Mouse (Mus musculus) midbrain, embryonic 14.5 days (tissue): ENCODE measurements at regions not wholly inside any gene's neighbourhood (a gene's known extent, or its start where the extent isn't known, plus 50 kb on each side); places are given as distances from the start of the nearest gene placed in this dataset.
A peak's percentile ranks its signal among the peaks of the same experiment; 100 is the strongest.

ENCODE experiments used
- ATAC-seq: fragments of 200-750 bp; cut with Nextera tagmentation; 2 replicates; pipeline ENCODE4 v1.8.0; 2017; ENCODE audit warnings: moderate number of reproducible peaks, moderate library complexity; ENCODE audit not compliant: low FRiP score, low TSS enrichment
- DNase-seq: peaks from one replicate; pipeline ENCODE4 v3.0.0-alpha.2; 2015
- H3K27ac ChIP-seq: fragments of 300-500 bp; sonication (generic); replicated peaks from 2 replicates; pipeline ENCODE4 v1.5.1; 2014; ENCODE audit warnings: mild to moderate bottlenecking, low read depth, low read length, moderate library complexity
- H3K27me3 ChIP-seq: fragments of 300-500 bp; sonication (generic); 2 replicates; pipeline ENCODE4 v1.6.1; 2014; ENCODE audit warnings: low read length, control low read depth, mixed read lengths; ENCODE audit not compliant: control insufficient read depth, insufficient read depth
- H3K36me3 ChIP-seq: fragments of 300-500 bp; sonication (generic); 2 replicates; pipeline ENCODE4 v1.6.1; 2014; ENCODE audit warnings: low read length, control low read depth; ENCODE audit not compliant: control insufficient read depth, insufficient read depth
- H3K4me1 ChIP-seq: fragments of 300-500 bp; sonication (generic); 2 replicates; pipeline ENCODE4 v1.6.1; 2014; ENCODE audit warnings: mild to moderate bottlenecking, antibody characterized with exemption, low read length, control low read depth; ENCODE audit not compliant: control insufficient read depth, insufficient read depth
- H3K4me2 ChIP-seq: fragments of 300-500 bp; sonication (generic); 2 replicates; pipeline ENCODE4 v1.6.1; 2014; ENCODE audit warnings: mild to moderate bottlenecking, low read length, moderate library complexity
- H3K4me3 ChIP-seq: fragments of 300-500 bp; sonication (generic); replicated peaks from 2 replicates; pipeline ENCODE4 v1.5.1; 2014; ENCODE audit warnings: low read depth, low read length
- H3K9ac ChIP-seq: fragments of 300-500 bp; sonication (generic); replicated peaks from 2 replicates; pipeline ENCODE4 v1.6.1; 2014; ENCODE audit warnings: mild to moderate bottlenecking, low read length, moderate library complexity
- H3K9me3 ChIP-seq: fragments of 300-500 bp; sonication (generic); 2 replicates; pipeline ENCODE4 v1.6.1; 2016; ENCODE audit warnings: low read length, control low read depth, mixed read lengths; ENCODE audit not compliant: control insufficient read depth
- WGBS: fragments of 180-500 bp; shearing (Covaris S2); extraction: QIAGEN DNeasy Blood & Tissue Kit; methylation state at CpG from one replicate; pipeline ENCODE4 v1.1.7; 2014; 5-methylcytosine and 5-hydroxymethylcytosine counted together

DNA sequence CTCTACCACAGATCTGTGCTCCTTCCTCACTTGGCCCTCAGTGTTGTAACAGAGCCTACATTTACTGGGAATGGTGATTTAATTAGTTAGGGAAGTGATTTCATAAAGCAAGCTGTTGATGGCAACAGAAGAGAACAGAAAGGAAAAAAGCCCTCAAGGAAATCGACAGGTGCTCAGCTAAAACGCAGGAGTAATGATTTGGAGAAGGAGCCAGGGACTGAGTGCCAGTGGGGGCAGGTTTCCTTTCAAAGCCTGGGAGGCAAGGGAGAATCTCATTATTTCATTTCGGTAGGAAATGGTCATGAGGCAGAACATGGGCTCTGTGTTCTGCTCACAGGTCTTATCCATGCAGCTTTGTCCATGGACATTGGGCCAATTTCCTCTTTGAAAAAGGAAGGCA lies 101.3 kb upstream of the Xcl1 start:
- Histone ChIP-seq H3K4me3 (no peak overlapping the region), H3K4me2 (no peak overlapping the region), H3K4me1 (no peaks in the 10 kb centered on the region; the same call in 1 of the 2 replicates), H3K9me3 (no peaks in the 10 kb centered on the region), H3K27ac (no peak overlapping the region), H3K9ac (no peak overlapping the region), H3K36me3 (no peaks in the 10 kb centered on the region), H3K27me3 (no peaks in the 10 kb centered on the region)
- WGBS = 74% methylated on average over 3 of the region's 3 CpGs
- no peak for DNase-seq
- no peak for ATAC-seq

DNA sequence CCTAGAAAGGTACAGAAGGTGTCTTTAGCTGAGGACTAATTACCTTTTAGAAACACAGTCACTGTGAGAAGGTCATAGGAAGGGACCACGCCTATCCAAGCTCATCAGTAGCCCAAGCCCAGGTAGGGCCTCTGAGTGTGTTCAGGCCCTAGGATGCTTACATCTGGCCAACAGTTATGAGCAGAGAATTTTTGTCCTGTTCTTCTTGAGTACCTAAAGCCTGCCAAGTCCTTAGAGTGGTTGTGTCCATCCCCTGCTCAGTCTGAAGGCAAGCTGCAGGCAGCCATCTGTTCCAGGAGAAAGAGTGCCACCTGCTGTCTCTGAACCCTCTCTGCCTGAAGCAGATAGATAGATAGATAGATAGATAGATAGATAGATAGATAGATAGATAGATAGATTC lies 100.3 kb upstream of the Xcl1 start:
- Histone ChIP-seq H3K9me3 (no peaks in the 10 kb centered on the region), H3K9ac (no peak overlapping the region), H3K4me1 (no peaks in the 10 kb centered on the region), H3K27me3 (no peaks in the 10 kb centered on the region), H3K4me3 (no peak overlapping the region), H3K27ac (no peak overlapping the region), H3K4me2 (no peak overlapping the region), H3K36me3 (no peaks in the 10 kb centered on the region)
- ATAC-seq (no peak; the same call in 1 of the 2 replicates), DNase-seq (peak; percentile 64)
- WGBS = 92% methylated on average over 1 of the region's 1 CpGs

DNA sequence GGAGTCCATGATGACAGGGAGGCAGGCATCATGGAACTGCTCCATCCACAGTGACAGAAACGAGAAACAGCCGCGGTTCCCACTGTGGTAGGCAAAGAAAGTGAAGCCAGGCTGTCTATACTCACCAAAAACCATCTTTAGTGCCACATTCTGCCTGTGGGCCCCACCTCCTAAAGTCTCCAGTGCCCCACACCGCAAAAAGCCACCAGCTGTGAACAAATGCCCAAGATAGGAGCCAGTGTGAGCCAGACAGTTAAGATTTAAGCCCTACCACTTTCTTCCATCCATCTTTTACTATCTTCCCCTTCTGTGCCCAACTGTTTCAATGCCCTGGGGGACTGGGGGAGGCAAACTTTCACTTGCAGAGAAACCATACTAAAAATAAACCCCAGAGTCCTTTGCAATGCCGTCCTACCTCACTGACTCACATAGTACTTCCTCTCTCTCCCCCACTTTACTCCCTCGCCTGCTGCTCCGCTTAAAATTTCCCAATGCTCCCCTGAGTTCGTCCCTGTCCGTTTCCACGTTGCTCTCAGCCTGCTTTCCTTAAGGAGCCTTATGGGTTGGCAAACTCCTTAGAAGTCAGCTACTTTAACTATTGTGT lies 85.7 kb upstream of the Xcl1 start:
- Histone ChIP-seq H3K4me1 (peaks cover 13% of the 10 kb centered on the region; the same call in 1 of the 2 replicates), H3K4me3 (no peak overlapping the region), H3K27me3 (no peaks in the 10 kb centered on the region), H3K4me2 (no peak overlapping the region), H3K9me3 (no peaks in the 10 kb centered on the region), H3K36me3 (no peaks in the 10 kb centered on the region), H3K27ac (no peak overlapping the region), H3K9ac (no peak overlapping the region)
- WGBS = 80% methylated on average over 10 of the region's 10 CpGs
- no peak for DNase-seq
- ATAC-seq = no peak

DNA sequence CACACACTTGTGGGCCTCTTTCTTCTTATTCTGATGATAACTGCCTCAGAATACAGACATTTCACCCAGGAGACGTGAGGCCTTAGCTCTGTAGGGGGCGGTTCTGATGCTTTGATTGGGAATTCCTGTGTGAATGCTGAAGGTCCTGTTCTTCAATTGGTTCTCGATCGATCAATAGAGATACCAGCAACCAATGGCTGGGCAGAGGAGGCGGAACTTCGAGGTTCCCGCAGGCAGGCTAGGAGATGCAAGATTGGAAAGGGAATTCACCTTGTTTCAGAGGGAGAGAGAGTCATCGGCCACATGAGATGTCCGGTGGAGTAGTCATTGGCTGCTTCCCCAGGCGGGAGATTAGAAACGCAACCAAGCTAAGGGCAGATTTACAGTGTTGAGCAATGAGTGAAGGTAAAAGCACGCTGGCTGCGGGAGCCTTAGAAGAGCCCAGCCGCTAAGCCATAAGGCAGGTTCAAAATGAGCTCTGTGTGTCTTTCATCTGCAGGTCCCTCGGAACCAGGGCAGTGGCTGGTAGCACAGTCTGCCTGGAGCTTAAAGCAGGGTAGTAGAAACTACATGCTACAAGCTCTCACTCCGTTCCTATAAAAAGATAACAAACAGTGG lies 83.5 kb upstream of the Xcl1 start:
- no peaks in the 10 kb centered on the region for H3K9me3 ChIP-seq
- peak overlapping the region; percentile 65 for H3K27ac ChIP-seq
- peak overlapping the region; percentile 3; the same call in 1 of the 2 replicates for H3K9ac ChIP-seq
- peak; percentile 96 for ATAC-seq
- 14% methylated on average over 16 of the region's 16 CpGs for WGBS
- H3K36me3 ChIP-seq = no peaks in the 10 kb centered on the region
- H3K4me3 ChIP-seq = peak overlapping the region; percentile 27
- no peaks in the 10 kb centered on the region for H3K27me3 ChIP-seq
- DNase-seq = peak; percentile 91
- H3K4me2 ChIP-seq = peak overlapping the region; percentile 57
- H3K4me1 ChIP-seq = peaks cover 13% of the 10 kb centered on the region; the same call in 1 of the 2 replicates

DNA sequence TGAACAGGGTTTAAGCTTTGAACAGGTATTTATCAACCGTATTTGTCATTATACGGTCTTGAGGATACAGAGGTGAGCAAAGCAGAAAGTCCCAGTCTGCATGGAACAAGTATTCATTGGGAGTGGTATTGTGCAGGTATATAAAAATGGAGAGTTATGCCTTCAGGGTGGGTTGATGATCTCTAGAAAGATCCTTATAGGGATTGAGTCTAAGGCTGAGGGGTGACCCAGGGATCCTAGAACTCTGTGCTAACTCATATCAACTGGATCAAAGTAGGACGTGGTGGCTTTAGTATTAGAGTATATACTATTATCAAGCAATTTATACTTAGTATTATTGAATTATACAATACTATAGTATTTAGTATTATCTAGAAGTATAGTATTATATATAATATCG lies 82.9 kb upstream of the Xcl1 start:
- Histone ChIP-seq H3K27me3 (no peaks in the 10 kb centered on the region), H3K9me3 (no peaks in the 10 kb centered on the region), H3K4me3 (no peak overlapping the region; the same call in 1 of the 2 replicates), H3K9ac (no peak overlapping the region), H3K4me1 (peaks cover 13% of the 10 kb centered on the region; the same call in 1 of the 2 replicates), H3K4me2 (peak overlapping the region; percentile 57), H3K36me3 (no peaks in the 10 kb centered on the region), H3K27ac (peak overlapping the region; percentile 65)
- peak; percentile 19 for ATAC-seq
- no peak for DNase-seq
- WGBS = 78% methylated on average over 4 of the region's 4 CpGs

DNA sequence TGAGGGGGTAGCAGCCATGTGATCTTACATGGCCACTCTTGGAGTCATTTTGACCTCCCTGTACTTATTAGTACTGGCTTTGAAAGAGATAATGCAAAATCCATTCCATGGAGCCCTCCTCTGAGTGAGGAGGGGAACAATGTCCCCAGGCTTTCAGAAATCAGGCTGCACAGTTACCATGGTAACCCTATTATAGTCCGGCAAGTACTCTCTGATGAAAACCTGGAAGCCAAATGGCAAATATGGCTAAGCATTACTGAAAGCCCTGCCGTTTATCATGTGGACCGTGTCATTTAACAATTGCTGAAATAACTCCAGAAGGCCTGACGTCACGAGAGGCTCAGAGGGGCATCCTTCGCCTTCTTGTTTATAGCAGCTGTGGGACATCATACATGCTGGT lies 82.5 kb upstream of the Xcl1 start:
- Histone ChIP-seq H3K36me3 (no peaks in the 10 kb centered on the region), H3K4me2 (no peak overlapping the region), H3K27me3 (no peaks in the 10 kb centered on the region), H3K9me3 (no peaks in the 10 kb centered on the region), H3K9ac (no peak overlapping the region), H3K4me3 (no peak overlapping the region), H3K27ac (peak overlapping the region; percentile 65), H3K4me1 (peaks cover 13% of the 10 kb centered on the region; the same call in 1 of the 2 replicates)
- WGBS = 17% methylated on average over 6 of the region's 6 CpGs
- DNase-seq (peak; percentile 68), ATAC-seq (peak; percentile 55)

GRCm38 (mm10) chr1:165014328-165014727 lies 79.0 kb upstream of the Xcl1 start:
- 77% methylated on average over 1 of the region's 1 CpGs for WGBS
- ATAC-seq (no peak), DNase-seq (no peak)
- Histone ChIP-seq H3K27ac (no peak overlapping the region), H3K36me3 (no peaks in the 10 kb centered on the region), H3K9me3 (no peaks in the 10 kb centered on the region), H3K4me1 (peaks cover 13% of the 10 kb centered on the region; the same call in 1 of the 2 replicates), H3K4me3 (no peak overlapping the region), H3K4me2 (no peak overlapping the region), H3K9ac (no peak overlapping the region), H3K27me3 (no peaks in the 10 kb centered on the region)

- Histone ChIP-seq H3K36me3 (no peaks in the 10 kb centered on the region), H3K27me3 (no peaks in the 10 kb centered on the region), H3K9ac (no peak overlapping the region), H3K27ac (no peak overlapping the region), H3K9me3 (no peaks in the 10 kb centered on the region), H3K4me1 (peaks cover 10% of the 10 kb centered on the region; the same call in 1 of the 2 replicates), H3K4me3 (no peak overlapping the region), H3K4me2 (no peak overlapping the region)
- WGBS = 82% methylated on average over 2 of the region's 2 CpGs
- DNase-seq (no peak), ATAC-seq (no peak)
Observed at GRCm38 (mm10) chr1:165013428-165013827, 78.1 kb upstream of the Xcl1 start.

DNA sequence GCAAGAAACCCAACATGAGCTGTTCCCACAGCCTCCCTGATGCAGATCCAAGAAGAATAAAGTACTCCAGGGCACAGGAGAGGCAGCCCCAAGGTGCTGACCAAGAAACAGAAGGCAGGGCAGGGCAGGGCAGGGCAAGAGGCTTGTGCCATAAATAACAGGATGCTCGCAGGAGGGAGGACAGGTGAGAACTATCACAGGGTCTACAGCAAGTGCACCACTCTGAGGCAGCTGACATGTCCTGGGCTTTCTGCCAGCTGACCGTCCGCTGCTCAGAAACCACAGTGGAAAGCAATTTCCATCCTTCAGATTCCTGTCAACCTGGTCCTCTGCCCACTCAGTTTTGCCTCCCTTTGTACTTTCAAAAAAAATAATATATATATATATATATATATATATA lies 77.0 kb upstream of the Xcl1 start:
- H3K9ac ChIP-seq = no peak overlapping the region
- no peaks in the 10 kb centered on the region for H3K36me3 ChIP-seq
- H3K27ac ChIP-seq = no peak overlapping the region
- no peaks in the 10 kb centered on the region for H3K9me3 ChIP-seq
- DNase-seq (no peak), ATAC-seq (no peak)
- H3K27me3 ChIP-seq = no peaks in the 10 kb centered on the region
- no peak overlapping the region for H3K4me2 ChIP-seq
- H3K4me1 ChIP-seq = no peaks in the 10 kb centered on the region
- 86% methylated on average over 3 of the region's 3 CpGs for WGBS
- no peak overlapping the region for H3K4me3 ChIP-seq
